Mouse (Mus musculus) ES-CJ7 (cell line): ENCODE data around the gene B3gnt8.
"Not testable (repeated sequence)": the region's sequence is repeated elsewhere in the genome, so short reads cannot be mapped to it uniquely, and the experiment has no call there.

Experiments used
- DNase-seq: peaks from one replicate; pipeline ENCODE4 v3.0.0; 2011; ENCODE audit warnings: low read depth, low spot score

The B3gnt8 gene

DNA sequence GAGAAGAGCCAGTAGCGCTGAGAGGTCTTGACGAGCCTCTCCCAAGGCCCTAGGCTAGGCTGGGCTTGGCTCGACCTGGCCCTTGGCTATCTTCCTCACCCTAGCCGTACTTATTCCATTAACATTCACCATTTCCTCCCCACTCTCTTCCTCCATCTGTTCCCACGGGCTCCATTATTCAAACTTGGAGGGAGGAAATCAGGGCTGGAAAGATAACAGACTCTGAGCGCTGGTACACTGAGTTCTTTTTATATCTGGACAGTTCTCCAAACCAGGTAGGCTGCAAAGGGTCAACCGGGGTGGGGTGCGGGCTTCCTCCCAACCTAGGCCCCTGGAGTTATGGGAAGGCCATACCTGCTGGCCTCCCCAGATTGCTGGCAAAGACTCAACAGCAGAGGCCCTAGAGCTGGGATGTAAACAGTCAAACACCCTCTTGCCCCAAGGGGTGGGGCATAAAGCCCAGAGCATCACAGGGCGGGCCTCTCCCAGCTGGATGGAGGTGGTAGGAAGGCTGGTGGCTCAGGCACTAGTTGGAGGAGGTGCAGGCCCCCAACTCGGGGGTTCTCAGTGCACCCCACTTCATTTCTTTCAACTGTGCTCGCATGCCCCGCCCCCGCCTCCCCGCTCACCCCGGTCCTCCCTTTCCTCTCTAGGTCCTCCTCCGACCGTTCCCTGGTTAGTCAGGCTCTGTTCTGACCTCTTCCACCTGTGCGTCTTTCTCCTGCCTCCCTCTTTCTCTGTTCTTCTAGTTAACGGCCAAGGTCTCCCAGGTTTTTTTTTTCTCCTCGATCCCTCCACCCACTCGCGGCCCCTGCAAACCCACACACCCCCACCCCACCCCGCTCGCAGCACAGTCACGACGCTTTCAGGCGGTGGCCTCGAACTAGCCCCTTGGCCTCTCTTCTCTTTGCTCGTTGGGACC is at the start of gene B3gnt8:
TSS of gene B3gnt8 (plus strand) at position 146 of the 922 bp plus-strand sequence.
- DNase-seq: peak; percentile 21

DNA sequence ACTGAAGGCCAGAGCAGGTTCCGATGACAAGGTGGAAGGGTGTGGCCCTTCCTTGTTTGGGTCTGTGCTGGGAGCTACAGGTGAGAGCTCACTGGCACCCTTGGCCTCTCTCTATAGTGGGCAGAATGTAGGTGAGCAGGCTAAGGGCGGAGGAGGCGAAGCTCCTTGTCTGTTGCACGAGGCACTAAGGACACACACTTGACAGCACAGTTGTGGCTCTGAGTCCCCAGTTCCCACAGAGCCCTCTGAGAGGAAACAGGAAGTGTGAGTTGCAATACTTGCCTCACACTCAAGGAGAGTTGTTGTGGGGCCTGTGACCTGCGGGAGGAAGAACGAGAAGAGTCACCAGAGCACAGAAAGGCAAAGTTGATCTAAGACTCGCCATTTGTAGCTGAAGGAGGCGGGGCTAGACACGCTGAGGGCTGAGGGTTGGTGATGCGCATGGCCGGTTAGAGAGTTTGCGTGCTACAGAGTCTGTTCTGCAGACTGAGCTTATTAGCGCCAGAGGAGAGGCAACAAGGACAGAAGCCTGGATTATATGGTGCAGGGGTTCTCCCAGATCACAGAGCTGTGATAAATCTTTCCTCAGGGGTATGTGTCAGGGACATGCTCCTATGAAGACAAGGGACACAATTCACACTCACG is 49.5 kb upstream of the B3gnt8 start:
- not testable (repeated sequence) for DNase-seq

- no peak for DNase-seq
These were observed 47.0 kb upstream of the B3gnt8 start for GRCm38 (mm10) chr7:25579441-25579840.

DNA sequence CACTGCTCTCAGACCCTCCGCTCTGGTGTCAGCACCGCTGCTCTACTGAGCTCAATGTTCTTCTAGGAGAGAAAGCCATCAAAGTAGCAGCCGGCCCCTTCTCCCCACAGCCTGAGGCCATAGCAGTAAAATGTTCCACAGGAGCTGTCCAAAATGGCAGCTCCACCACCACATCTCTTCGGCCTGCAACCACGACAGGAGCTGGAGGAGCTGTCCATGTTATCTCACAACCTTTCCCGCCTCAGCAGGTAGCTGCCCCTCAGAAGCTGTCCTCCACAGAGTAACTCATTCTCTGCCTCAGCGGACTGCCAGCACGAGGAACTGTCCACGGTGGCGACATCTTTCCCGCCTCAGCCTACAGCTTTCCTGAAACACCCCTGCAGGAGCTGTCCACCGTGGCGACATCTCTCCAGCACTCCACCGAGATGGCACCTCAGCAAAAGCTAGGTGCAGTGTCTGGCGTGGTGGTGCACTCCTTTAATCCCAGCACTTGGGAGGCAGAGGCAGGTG is 44.1 kb upstream of the B3gnt8 start:
- peak; percentile 38 for DNase-seq

DNA sequence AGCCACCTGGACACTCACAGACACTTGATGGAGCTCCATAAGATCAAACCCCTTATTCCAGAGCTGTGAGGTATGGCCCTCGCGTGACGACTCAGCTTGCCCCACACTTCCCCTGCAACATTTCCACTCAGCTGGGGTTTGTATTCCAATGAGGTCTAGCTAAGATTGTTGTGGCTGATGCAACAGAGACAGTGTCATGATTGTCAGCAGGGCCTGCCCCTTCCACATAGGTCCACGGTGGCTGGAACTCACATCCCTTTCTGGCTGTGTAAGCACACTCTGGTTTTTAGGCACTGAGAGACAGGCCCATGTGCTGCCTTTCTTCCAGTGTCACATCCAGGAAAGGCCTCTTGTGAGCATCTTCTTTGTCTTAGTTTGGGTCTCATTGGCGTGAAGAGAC is 41.8 kb upstream of the B3gnt8 start:
- DNase-seq: no peak

- DNase-seq: no peak
These were observed 40.9 kb upstream of the B3gnt8 start for GRCm38 (mm10) chr7:25585351-25586204.

DNA sequence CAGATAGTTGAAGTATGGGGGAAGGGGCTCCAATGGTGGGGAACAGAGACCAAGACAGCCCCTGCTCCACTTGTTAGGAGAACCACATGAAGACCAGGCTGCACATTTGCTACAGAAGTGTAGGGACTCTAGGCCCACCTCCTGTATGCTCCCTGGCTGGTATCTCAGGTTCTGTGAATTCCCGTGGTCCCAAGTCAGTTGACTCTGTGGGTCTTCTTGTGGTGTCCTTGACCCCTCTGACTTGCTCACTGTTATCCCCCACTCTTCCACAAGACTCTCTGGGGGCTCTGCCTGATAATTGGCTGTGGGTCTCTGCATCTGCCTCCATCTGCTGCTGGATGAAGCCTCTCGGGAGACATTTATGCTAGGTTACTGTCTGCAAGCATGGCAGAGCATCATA is 35.2 kb upstream of the B3gnt8 start:
- no peak for DNase-seq

DNA sequence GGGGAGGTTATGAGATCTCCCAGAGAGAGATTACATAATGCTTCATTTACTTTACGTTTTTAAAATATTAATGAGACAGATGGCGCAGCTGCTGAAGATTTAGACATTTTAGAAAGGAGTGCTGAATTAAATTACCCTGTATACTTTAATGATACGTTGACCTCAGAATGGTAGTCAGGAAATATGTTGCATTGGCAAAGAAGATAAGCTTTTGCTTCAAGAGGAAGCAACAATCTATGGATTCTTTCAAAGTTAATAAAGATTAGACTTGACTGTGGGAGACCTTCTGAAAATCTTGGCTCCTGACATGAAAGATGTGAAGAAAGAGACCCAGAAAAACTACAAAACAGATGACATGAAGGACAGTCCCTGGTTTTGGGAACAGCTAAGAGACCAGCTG is 32.6 kb upstream of the B3gnt8 start:
- DNase-seq: no peak

GRCm38 (mm10) chr7:25599663-25600062 is 26.8 kb upstream of the B3gnt8 start:
- DNase-seq: peak; percentile 84

- peak; percentile 18 for DNase-seq
These were observed 25.8 kb upstream of the B3gnt8 start for GRCm38 (mm10) chr7:25600666-25601065.

GRCm38 (mm10) chr7:25601346-25601745 is 25.1 kb upstream of the B3gnt8 start:
- peak; percentile 60 for DNase-seq

DNA sequence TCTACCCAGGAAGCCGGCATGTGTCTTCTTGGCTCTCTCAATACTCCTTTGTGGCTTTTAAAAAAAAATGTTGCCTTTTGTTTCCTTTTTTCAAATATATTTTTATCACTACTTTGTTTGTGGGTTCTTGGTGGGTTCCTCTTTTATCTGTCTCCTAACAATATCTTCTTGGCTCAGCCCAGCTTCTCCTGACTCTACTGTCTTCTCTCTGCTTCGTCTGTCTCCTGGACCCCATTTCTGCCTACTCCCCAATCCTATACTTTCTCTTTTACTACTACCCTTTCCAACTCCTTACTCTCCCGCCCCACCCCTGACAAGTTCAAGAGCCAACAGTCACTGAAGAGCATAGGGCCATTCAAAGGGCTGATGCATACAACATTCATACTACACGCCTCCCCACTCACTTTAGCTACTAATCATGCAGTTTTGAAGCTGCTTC is 19.8 kb upstream of the B3gnt8 start:
- no peak for DNase-seq

DNA sequence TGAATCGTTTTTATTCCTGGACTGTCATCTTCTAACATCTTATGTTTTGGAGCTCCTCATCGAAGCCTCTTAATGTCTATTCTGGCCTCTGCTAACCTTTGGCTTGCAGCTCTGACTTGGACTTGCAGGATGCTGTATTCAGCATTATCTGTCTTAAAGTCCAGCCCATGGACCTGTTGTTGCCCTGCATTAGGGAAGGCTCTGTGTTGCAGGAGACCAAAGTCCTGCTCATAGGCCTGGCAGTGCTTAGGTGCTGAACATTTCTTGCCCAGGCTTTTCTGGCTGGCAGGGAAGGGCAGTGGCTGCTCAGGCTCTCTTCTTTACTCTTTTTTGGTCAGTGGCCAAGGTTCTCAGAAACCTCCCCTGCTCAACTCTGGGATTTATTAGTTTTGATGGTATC is 19.3 kb upstream of the B3gnt8 start:
- no peak for DNase-seq

GRCm38 (mm10) chr7:25610056-25610455 is 16.4 kb upstream of the B3gnt8 start:
- DNase-seq: no peak

DNA sequence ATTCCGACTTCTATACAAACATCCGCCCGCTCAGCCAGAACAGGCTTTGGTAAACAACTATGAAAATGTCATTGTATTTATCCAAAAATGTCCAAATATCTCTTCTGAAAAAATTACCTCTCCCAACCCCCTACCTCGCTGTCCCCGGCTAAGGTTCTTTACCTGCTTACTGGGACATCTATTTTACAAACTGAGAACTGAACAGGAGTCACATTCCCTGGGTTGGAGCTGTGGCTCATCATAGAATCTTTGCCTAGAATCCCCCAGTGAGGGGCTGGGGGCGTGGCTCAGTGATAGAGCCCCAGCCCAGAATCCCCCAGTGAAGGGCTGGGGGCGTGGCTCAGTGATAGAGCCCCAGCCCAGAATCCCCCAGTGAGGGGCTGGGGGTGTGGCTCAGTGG is 15.0 kb upstream of the B3gnt8 start:
- DNase-seq: no peak

DNA sequence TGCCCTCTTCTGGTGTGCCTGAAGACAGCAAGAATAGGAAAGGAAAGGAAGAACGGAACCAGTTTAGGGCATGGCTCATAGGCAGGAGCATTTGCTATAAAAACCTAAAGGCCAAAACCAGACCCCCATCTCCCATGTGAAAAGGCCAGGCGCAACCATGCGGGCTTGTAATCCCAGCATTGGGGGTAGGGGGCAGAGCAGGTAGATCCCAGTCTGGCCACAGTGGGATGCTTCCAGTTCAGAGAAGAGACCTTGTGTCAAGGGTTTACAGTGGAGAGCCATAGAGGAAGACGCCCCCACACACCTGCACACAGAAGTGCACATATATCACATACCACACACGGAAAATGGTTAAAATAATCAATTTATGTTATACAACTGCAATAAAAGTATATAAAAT is 12.4 kb upstream of the B3gnt8 start:
- no peak for DNase-seq

GRCm38 (mm10) chr7:25614831-25615705 is 11.4 kb upstream of the B3gnt8 start:
- DNase-seq: no peak

DNA sequence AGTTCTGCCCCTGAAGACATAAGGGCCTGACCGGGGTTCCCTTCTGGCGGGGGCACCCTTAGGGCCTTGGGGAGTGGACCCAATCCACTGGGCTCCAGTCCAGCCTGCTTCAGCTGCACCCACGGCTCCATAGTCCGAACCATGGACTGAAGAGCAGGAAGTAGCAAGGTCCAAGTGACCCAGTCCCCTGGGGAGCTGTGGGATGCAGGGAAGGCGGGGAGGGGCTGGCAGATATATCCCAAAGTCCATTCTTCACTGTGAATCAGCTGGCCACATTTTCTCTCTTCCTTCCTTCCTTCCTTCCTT is 10.8 kb upstream of the B3gnt8 start, which contains the start of gene Erich4:
TSS of gene Erich4 (minus strand) at position 187 of the 306 bp plus-strand sequence.
- DNase-seq: no peak

GRCm38 (mm10) chr7:25617376-25618160 is 8.9 kb upstream of the B3gnt8 start:
- DNase-seq: no peak
